Mouse (Mus musculus): ENCODE data around the gene Tmem79. TPM values are rescaled to one million over a fixed set of nuclear protein-coding genes. Genes with fewer than 3 reads are reported as not detected.
"Not testable (repeated sequence)": the region's sequence is repeated elsewhere in the genome, so short reads cannot be mapped to it uniquely, and the experiment has no call there.

Tmem79 gene
- polyA plus RNA-seq, 1 experiment from 2014 or later, result 1.7 TPM

DNA sequence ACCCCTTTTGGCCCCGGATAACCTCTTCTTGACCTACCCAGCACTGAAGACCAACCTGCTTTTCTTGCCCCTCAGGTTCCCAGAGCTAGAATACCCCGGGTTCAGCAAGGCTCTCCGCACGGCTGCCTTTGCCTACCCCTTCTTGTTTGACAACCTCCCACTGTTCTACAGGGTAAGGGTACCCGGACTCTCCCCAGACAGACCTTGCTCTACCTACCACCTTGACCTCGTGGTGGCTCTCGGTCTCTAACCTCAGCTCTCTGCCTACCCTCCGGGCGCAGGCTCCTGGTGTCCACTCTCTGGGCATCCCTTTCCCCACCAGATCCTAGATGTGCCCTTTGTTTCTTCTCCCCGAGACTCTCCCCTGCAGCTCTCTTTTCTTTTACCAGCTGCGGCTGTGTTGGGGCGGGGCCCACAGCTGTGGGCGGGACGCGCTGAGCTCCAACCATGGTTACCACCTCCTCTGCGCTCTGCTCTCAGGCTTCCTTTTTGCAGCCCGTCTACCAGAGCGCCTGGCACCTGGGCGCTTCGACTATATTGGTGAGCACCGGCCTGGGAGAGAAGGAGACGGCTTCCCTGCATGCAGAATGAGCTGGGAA, 31.0 kb upstream of the Tmem79 start:
- ATAC-seq (replicated peaks; ENCODE audit: insufficient number of reproducible peaks, insufficient read depth, low FRiP score, low read depth), result peak; percentile 29; the same call in 1 of the 2 replicates
- 9% methylated on average over 19 of the region's 22 CpGs for WGBS

DNA sequence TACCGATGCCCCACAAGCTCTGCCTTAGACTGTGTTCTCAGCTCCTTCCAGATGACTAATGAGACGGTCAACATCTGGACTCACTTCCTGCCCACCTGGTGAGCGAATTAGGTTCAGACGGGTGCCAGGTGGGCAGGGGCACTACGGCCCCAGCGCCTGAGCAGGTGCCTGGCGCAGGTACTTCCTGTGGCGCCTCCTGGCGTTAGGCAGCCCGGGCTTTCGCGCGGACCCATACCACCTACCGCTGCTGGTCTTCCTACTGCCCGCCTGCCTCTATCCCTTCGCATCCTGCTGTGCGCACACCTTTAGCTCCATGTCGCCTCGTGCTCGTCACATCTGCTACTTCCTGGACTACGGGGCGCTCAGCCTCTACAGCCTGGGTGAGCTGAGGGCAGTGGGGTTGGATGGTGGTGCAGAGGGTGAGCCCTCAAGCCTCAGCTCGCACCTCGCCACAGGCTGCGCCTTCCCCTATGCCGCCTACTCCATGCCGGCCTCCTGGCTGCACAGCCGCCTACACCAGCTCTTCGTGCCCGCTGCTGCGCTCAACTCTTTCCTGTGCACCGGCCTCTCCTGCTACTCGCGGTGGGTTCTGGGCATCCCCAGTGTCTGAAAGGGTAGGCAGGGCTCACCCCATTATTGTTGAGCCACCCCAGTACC, 29.9 kb upstream of the Tmem79 start:
- H3K27me3 ChIP-seq, result peaks cover 23% of the 10 kb centered on the region
- H3K9ac ChIP-seq, result no peak overlapping the region
- no peak overlapping the region for H3K4me2 ChIP-seq
- H3K4me1 ChIP-seq (replicated peaks), result peaks cover 33% of the 10 kb centered on the region
- 33% methylated on average over 34 of the region's 34 CpGs for WGBS
- no peak overlapping the region for H3K27ac ChIP-seq
- peaks cover 15% of the 10 kb centered on the region for H3K36me3 ChIP-seq
- no peaks in the 10 kb centered on the region for H3K9me3 ChIP-seq (replicated peaks)
- no peak for ATAC-seq (replicated peaks; ENCODE audit: insufficient number of reproducible peaks, insufficient read depth, low FRiP score, low read depth)
- no peak overlapping the region for H3K4me3 ChIP-seq

More for the DNA sequence above, 31.0 kb upstream of the Tmem79 start:
- H3K9ac ChIP-seq; H3K9me3 ChIP-seq (replicated peaks); H3K27ac ChIP-seq; H3K36me3 ChIP-seq: not testable (repeated sequence)
- Histone ChIP-seq H3K4me1 (replicated peaks) (peaks cover 24% of the 10 kb centered on the region), H3K27me3 (peaks cover 23% of the 10 kb centered on the region), H3K4me3 (0 out of 2 replicates have a peak overlapping the region, but pooled peaks have one; percentile 28), H3K4me2 (peak overlapping the region; percentile 56)

DNA sequence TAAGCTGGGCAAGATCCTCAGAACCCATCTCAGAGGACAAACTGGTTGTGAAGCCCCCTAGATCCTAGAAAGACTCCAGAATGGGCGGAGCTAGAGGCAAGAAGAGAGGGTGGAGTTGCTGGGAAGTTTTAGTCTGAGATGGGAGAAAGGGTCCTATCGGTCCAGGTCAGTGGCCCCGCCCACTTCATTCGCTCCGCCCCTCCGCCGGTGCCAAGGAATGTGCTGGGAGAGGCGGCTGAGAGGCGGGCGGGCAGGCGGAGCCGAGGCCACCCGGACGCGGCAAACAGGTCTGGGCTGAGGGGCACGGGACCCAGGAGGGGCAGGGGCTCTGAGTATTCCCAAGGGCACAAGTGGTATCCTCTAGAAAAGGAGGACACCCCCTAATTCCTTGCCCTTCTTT, 28.4 kb upstream of the Tmem79 start, which contains the start of gene Paqr6:
TSS of gene Paqr6 (plus strand) at position 248 of the 400 bp plus-strand sequence.
- Histone ChIP-seq H3K36me3 (peaks cover 30% of the 10 kb centered on the region), H3K27ac (peak within 1 kb of the TSS; percentile 20; the same call in 1 of the 2 replicates), H3K9ac (no peak within 1 kb of the TSS), H3K4me2 (peak within 1 kb of the TSS; percentile 59), H3K4me1 (replicated peaks) (peaks cover 47% of the 10 kb centered on the region), H3K4me3 (peak within 1 kb of the TSS; percentile 32), H3K9me3 (replicated peaks) (no peaks in the 10 kb centered on the region), H3K27me3 (peaks cover 23% of the 10 kb centered on the region)
- peak; percentile 39; the same call in 1 of the 2 replicates for ATAC-seq (replicated peaks; ENCODE audit: insufficient number of reproducible peaks, insufficient read depth, low FRiP score, low read depth)
- WGBS, result 4% methylated on average over 16 of the region's 16 CpGs

DNA sequence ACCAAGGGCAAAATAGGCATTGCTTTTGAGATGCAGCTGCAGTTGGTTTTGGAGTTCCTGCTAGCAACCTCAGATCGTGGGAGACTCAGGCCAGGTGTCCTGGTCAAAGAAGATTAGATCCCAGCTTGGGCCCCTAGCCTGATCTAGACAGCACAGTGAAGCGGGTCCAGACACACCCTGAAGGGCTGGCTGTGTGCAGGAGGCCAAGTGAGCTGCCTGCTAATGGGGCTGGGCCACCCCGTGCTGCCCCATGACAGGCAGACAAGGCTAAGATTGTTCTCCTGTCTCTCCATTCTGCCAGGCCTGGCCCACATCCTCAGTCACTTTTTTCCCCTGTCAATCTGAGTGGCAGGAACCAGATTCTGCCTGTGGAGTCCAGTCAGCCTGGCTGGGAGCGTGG, 27.8 kb upstream of the Tmem79 start:
- Histone ChIP-seq H3K4me1 (replicated peaks) (peaks cover 52% of the 10 kb centered on the region), H3K4me2 (no peak overlapping the region), H3K9ac (no peak overlapping the region), H3K9me3 (replicated peaks) (no peaks in the 10 kb centered on the region), H3K27me3 (peaks cover 23% of the 10 kb centered on the region), H3K4me3 (no peak overlapping the region), H3K27ac (peak overlapping the region; percentile 20; the same call in 1 of the 2 replicates), H3K36me3 (peaks cover 36% of the 10 kb centered on the region)
- no peak for ATAC-seq (replicated peaks; ENCODE audit: insufficient number of reproducible peaks, insufficient read depth, low FRiP score, low read depth)
- 35% methylated on average over 4 of the region's 4 CpGs for WGBS

GRCm38 (mm10) chr3:88361612-88362313, 25.8 kb upstream of the Tmem79 start:
- peaks cover 55% of the 10 kb centered on the region for H3K36me3 ChIP-seq
- no peak overlapping the region for H3K4me2 ChIP-seq
- ATAC-seq (replicated peaks; ENCODE audit: insufficient number of reproducible peaks, insufficient read depth, low FRiP score, low read depth), result no peak; the same call in 1 of the 2 replicates
- peaks cover 23% of the 10 kb centered on the region for H3K27me3 ChIP-seq
- H3K4me1 ChIP-seq (replicated peaks), result peaks cover 49% of the 10 kb centered on the region
- H3K27ac ChIP-seq, result no peak overlapping the region
- H3K9me3 ChIP-seq (replicated peaks), result no peaks in the 10 kb centered on the region
- no peak overlapping the region for H3K9ac ChIP-seq
- 89% methylated on average over 2 of the region's 2 CpGs for whole genome bisulfite sequencing
- no peak overlapping the region for H3K4me3 ChIP-seq

- no peak overlapping the region for H3K4me3 ChIP-seq
- no peaks in the 10 kb centered on the region for H3K9me3 ChIP-seq (replicated peaks)
- H3K9ac ChIP-seq, result no peak overlapping the region
- peaks cover 19% of the 10 kb centered on the region for H3K27me3 ChIP-seq
- peaks cover 49% of the 10 kb centered on the region for H3K4me1 ChIP-seq (replicated peaks)
- no peak overlapping the region for H3K4me2 ChIP-seq
- ATAC-seq (replicated peaks; ENCODE audit: insufficient number of reproducible peaks, insufficient read depth, low FRiP score, low read depth), result no peak
- 69% methylated on average over 6 of the region's 6 CpGs for WGBS
- 0 out of 2 replicates have a peak overlapping the region, but pooled peaks have one; percentile 56 for H3K27ac ChIP-seq
- peaks cover 62% of the 10 kb centered on the region for H3K36me3 ChIP-seq
These were observed 25.1 kb upstream of the Tmem79 start for GRCm38 (mm10) chr3:88361096-88361495.

GRCm38 (mm10) chr3:88359989-88360388, 24.0 kb upstream of the Tmem79 start:
- ATAC-seq (replicated peaks; ENCODE audit: insufficient number of reproducible peaks, insufficient read depth, low FRiP score, low read depth), result no peak

DNA sequence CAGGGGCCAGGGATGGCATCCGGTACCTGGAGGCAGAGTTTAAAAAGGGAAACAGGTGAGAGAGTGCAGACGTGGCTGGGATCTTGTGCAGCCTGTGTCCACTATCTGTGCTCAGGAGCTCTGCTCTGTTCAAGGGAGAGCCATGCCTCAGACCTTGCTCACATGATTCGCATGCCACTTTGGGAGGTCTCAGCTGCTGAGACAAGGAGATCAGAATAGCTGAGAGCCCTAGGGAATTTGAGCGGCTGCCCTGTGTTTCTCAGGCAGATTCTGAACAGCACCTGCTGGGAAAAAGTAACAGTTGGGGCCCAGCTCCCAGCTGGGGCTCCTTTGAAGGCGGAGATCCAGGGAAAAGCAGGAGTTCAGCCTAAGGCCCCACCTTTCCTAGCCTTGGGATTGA, 23.6 kb upstream of the Tmem79 start:
- 46% methylated on average over 5 of the region's 5 CpGs for WGBS
- no peak for ATAC-seq (replicated peaks; ENCODE audit: insufficient number of reproducible peaks, insufficient read depth, low FRiP score, low read depth)

More at GRCm38 (mm10) chr3:88359989-88360388, 24.0 kb upstream of the Tmem79 start:
- Histone ChIP-seq H3K4me1 (replicated peaks) (peaks cover 47% of the 10 kb centered on the region), H3K9me3 (replicated peaks) (no peaks in the 10 kb centered on the region), H3K4me2 (no peak overlapping the region), H3K9ac (peak overlapping the region; percentile 28; the same call in 1 of the 2 replicates), H3K27me3 (peaks cover 8% of the 10 kb centered on the region), H3K36me3 (peaks cover 73% of the 10 kb centered on the region), H3K27ac (peak overlapping the region; percentile 56), H3K4me3 (no peak overlapping the region)
- 68% methylated on average over 3 of the region's 3 CpGs for WGBS

DNA sequence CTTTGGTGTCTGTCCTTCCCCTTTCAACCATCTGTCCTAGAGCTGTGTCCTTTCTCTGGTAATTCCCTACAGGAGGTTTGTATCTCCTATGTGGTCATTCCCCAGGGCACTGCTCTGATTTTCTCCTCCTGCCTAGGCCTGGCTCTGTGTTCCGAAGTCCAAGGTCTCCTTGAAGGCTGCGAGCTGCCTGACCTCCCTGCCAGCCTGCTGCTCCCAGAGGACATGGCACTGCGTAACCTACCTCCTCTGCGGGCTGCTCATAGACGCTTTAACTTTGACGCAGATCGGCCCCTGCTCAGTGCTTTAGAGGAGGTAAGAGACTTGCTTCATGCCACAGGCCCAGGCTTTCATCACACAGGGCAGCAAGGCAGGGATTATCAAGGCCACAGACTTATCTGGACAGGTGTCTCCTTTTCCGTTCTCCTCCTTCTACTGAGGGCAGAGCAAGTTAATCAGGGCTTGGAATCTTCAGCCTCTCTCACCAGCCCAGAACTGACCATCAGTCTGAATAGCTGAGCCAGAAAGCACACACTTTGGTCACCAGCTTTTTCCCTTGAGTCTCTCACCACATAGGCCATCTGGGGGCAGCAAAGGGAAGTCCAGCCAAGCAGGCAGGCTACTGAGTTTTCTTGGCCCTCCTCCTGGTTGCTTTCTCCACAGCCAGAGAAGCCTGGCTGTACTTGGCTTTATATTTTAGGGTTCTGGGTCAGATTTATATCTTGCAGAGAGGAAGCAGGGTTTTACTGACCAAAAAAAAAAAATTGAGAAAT, 18.6 kb upstream of the Tmem79 start:
- H3K4me1 ChIP-seq (replicated peaks), result peaks cover 10% of the 10 kb centered on the region; the same call in 1 of the 2 replicates
- H3K36me3 ChIP-seq, result peaks cover 100% of the 10 kb centered on the region
- H3K4me2 ChIP-seq, result no peak overlapping the region
- no peak overlapping the region for H3K27ac ChIP-seq
- H3K9ac ChIP-seq, result no peak overlapping the region
- no peaks in the 10 kb centered on the region for H3K27me3 ChIP-seq
- WGBS, result 89% methylated on average over 8 of the region's 8 CpGs
- H3K9me3 ChIP-seq (replicated peaks), result no peaks in the 10 kb centered on the region
- no peak for ATAC-seq (replicated peaks; ENCODE audit: insufficient number of reproducible peaks, insufficient read depth, low FRiP score, low read depth)
- H3K4me3 ChIP-seq, result no peak overlapping the region

More for the DNA sequence above, 23.6 kb upstream of the Tmem79 start:
- peaks cover 43% of the 10 kb centered on the region for H3K4me1 ChIP-seq (replicated peaks)
- no peak overlapping the region for H3K4me2 ChIP-seq
- peaks cover 77% of the 10 kb centered on the region for H3K36me3 ChIP-seq
- peaks cover 3% of the 10 kb centered on the region for H3K27me3 ChIP-seq
- H3K9ac ChIP-seq, result peak overlapping the region; percentile 14; the same call in 1 of the 2 replicates
- no peak overlapping the region for H3K4me3 ChIP-seq
- H3K9me3 ChIP-seq (replicated peaks), result no peaks in the 10 kb centered on the region
- peak overlapping the region; percentile 56 for H3K27ac ChIP-seq

DNA sequence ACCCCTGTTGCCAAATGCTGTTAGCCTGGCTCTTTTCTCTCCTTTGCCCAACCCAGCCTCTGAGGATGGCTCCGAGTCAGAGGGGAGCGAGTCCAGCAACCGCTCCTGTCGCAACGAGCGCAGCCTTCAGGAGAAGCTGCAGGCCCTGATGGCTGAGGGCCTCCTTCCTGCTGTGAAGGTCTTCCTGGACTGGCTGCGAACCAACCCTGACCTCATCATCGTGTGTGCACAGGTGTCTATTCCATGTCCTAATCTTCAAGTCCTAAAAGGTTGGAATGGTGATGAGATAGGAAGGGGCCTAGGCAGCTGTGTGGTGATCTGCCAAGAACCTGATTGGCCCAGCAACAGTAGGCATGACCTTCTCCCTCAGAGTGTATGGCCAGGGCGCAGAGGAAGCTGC, 17.0 kb upstream of the Tmem79 start:
- WGBS, result 86% methylated on average over 9 of the region's 9 CpGs
- Histone ChIP-seq H3K27me3 (no peaks in the 10 kb centered on the region), H3K4me3 (no peak overlapping the region), H3K9me3 (replicated peaks) (no peaks in the 10 kb centered on the region), H3K4me1 (replicated peaks) (no peaks in the 10 kb centered on the region), H3K4me2 (no peak overlapping the region), H3K9ac (no peak overlapping the region), H3K36me3 (peaks cover 99% of the 10 kb centered on the region), H3K27ac (no peak overlapping the region)
- ATAC-seq (replicated peaks; ENCODE audit: insufficient number of reproducible peaks, insufficient read depth, low FRiP score, low read depth), result no peak
